Mouse (Mus musculus) liver, embryonic 14.5 days (tissue): ENCODE measurements around the gene Eef1akmt4. TPM values are rescaled to one million over a fixed set of nuclear protein-coding genes. Genes with fewer than 3 reads are reported as not detected.
A peak's percentile ranks its signal among the peaks of the same experiment; 100 is the strongest.

Source experiments
- ATAC-seq: fragments of 200-750 bp; cut with Nextera tagmentation; 2 replicates; pipeline ENCODE4 v1.8.0; 2017; ENCODE audit warnings: moderate number of reproducible peaks, mild to moderate bottlenecking, moderate library complexity; ENCODE audit not compliant: insufficient read depth
- DNase-seq, 3 experiments: peaks; one replicate each; pipeline ENCODE4 v3.0.0-alpha.2; 2012 to 2013; ENCODE audit warnings: low read depth in 3 of 3, low spot score in 3 of 3
- H3K27ac ChIP-seq: fragments of 300-500 bp; sonication (generic); 2 replicates; pipeline ENCODE4 v1.5.1; 2014; ENCODE audit warnings: moderate library complexity, mild to moderate bottlenecking, control low read depth, inconsistent platforms
- H3K27me3 ChIP-seq: fragments of 300-500 bp; sonication (generic); 2 replicates; pipeline ENCODE4 v1.6.1; 2014; ENCODE audit warnings: mild to moderate bottlenecking, low read length, moderate library complexity; ENCODE audit not compliant: control insufficient read depth, insufficient read depth
- H3K36me3 ChIP-seq: fragments of 300-500 bp; sonication (generic); replicated peaks from 2 replicates; pipeline ENCODE4 v1.6.1; 2014; ENCODE audit warnings: low read depth; ENCODE audit not compliant: control insufficient read depth, insufficient read depth
- H3K4me1 ChIP-seq, 2 experiments: fragments of 200-500 bp in 1 of 2; fragments of 300-500 bp in 1 of 2; sonication (generic) in 1 of 2; replicated peaks; 2 replicates each; pipeline ENCODE4 v1.6.1; 2012 to 2014; ENCODE audit warnings: antibody characterized with exemption in 1 of 2, inconsistent platforms in 1 of 2, low read length in 1 of 2; ENCODE audit not compliant: control insufficient read depth in 2 of 2, insufficient read depth in 2 of 2
- H3K4me2 ChIP-seq: fragments of 300-500 bp; sonication (generic); 2 replicates; pipeline ENCODE4 v1.6.1; 2014; ENCODE audit warnings: low read depth, mild to moderate bottlenecking, control low read depth, moderate library complexity
- H3K4me3 ChIP-seq, 2 experiments: fragments of 200-500 bp in 1 of 2; fragments of 300-500 bp in 1 of 2; sonication (generic) in 1 of 2; 2 replicates each; pipeline ENCODE4 v1.5.1; 2012 to 2014; ENCODE audit warnings: low read depth in 2 of 2, low read length in 2 of 2, mild to moderate bottlenecking in 2 of 2, control low read depth in 1 of 2, inconsistent platforms in 1 of 2, moderate library complexity in 1 of 2; ENCODE audit not compliant: insufficient read depth in 1 of 2
- H3K9ac ChIP-seq: fragments of 300-500 bp; sonication (generic); replicated peaks from 2 replicates; pipeline ENCODE4 v1.6.1; 2014; ENCODE audit warnings: mild to moderate bottlenecking, control low read depth, moderate library complexity
- H3K9me3 ChIP-seq: fragments of 300-500 bp; sonication (generic); 2 replicates; pipeline ENCODE4 v1.6.1; 2016; ENCODE audit warnings: low read length, mixed read lengths; ENCODE audit not compliant: control insufficient read depth
- CTCF ChIP-seq: IDR thresholded peaks from 2 replicates; pipeline ENCODE4 v1.5.1; 2016; ENCODE audit warnings: antibody characterized with exemption, low read depth, control low read depth
- EP300 ChIP-seq: IDR thresholded peaks from 2 replicates; pipeline ENCODE4 v1.6.1; 2016; ENCODE audit warnings: antibody characterized with exemption, low read depth
- WGBS: fragments of 180-500 bp; shearing (Covaris S2); extraction: QIAGEN DNeasy Blood & Tissue Kit; methylation state at CpG from one replicate; pipeline ENCODE4 v1.1.7; 2014; ENCODE audit not compliant: insufficient replicate concordance; 5-methylcytosine and 5-hydroxymethylcytosine counted together
- polyA plus RNA-seq, 2 experiments: library from polyadenylated mRNA; depleted of rRNA in 1 of 2; stranded (reverse) in 1 of 2; unstranded in 1 of 2; fragments of >200 nt; fragmentation: Nextera tagmentation in 1 of 2; extraction: Ambion mirVana in 1 of 2; gene quantifications; 2 replicates each; pipeline versions ENCODE4 v1.2.1 to v1.2.3; 2012 to 2014

Eef1akmt4 gene
- polyA plus RNA-seq, 2 experiments = 10.3 to 18.1 TPM

GRCm38 (mm10) chr16:20600511-20600910 is 10.9 kb upstream of the Eef1akmt4 start:
- no peak for ATAC-seq
- WGBS = 67% methylated on average over 5 of the region's 5 CpGs

GRCm38 (mm10) chr16:20604705-20605104 is 6.7 kb upstream of the Eef1akmt4 start:
- no peak for TF ChIP-seq EP300
- TF ChIP-seq CTCF = no peak
- Histone ChIP-seq H3K27ac (no peak overlapping the region), H3K27me3 (no peaks in the 10 kb centered on the region), H3K4me2 (no peak overlapping the region), H3K9ac (no peak overlapping the region), H3K4me3 (no peak overlapping the region), H3K36me3 (peaks cover 5% of the 10 kb centered on the region), H3K9me3 (no peaks in the 10 kb centered on the region), H3K4me1 (peaks cover 2 to 3% of the 10 kb centered on the region in 2 experiments; a peak in 3 of 4 replicates)
- ATAC-seq (no peak), DNase-seq (no peak)
- WGBS = 76% methylated on average over 9 of the region's 9 CpGs

More at GRCm38 (mm10) chr16:20600511-20600910, 10.9 kb upstream of the Eef1akmt4 start:
- Histone ChIP-seq H3K4me2 (no peak overlapping the region), H3K4me1 (peaks cover 7 to 9% of the 10 kb centered on the region in 2 experiments), H3K27me3 (no peaks in the 10 kb centered on the region), H3K27ac (no peak overlapping the region), H3K9me3 (no peaks in the 10 kb centered on the region), H3K36me3 (no peaks in the 10 kb centered on the region; the same call in none of the 2 replicates), H3K9ac (no peak overlapping the region), H3K4me3 (no peak overlapping the region)
- no peak for TF ChIP-seq EP300
- no peak for TF ChIP-seq CTCF
- no peak for DNase-seq

- Histone ChIP-seq H3K27ac (peak overlapping the region; percentile 59), H3K4me3 (peak overlapping the region; percentile 73 to 93), H3K4me1 (peaks cover 9 to 12% of the 10 kb centered on the region in 2 experiments; a peak in 3 of 4 replicates), H3K36me3 (peaks cover 5% of the 10 kb centered on the region), H3K9ac (peak overlapping the region; percentile 91), H3K4me2 (peak overlapping the region; percentile 95), H3K27me3 (no peaks in the 10 kb centered on the region), H3K9me3 (no peaks in the 10 kb centered on the region)
- ATAC-seq (peak; percentile 63), DNase-seq (peak; percentile 70 to 76 (median 70))
- under 1% methylated on average over 28 of the region's 28 CpGs for WGBS
- TF ChIP-seq EP300 = no peak
- no peak for TF ChIP-seq CTCF
Measured at GRCm38 (mm10) chr16:20610501-20611356, 664 bp upstream of the Eef1akmt4 start.

GRCm38 (mm10) chr16:20619541-20620398 is 8.4 kb downstream of the Eef1akmt4 start:
- H3K4me2 ChIP-seq = peak overlapping the region; percentile 92
- no peak overlapping the region for H3K9ac ChIP-seq
- H3K27ac ChIP-seq = no peak overlapping the region
- ATAC-seq (peak; percentile 25; the same call in 1 of the 2 replicates), DNase-seq (peak in 1 of 3 experiments; percentile 9)
- peak overlapping the region; percentile 5 to 66; a peak in 3 of 4 replicates for H3K4me3 ChIP-seq
- H3K27me3 ChIP-seq = peaks cover 53% of the 10 kb centered on the region
- no peaks in the 10 kb centered on the region for H3K36me3 ChIP-seq
- WGBS = 4% methylated on average over 80 of the region's 83 CpGs
- H3K9me3 ChIP-seq = no peaks in the 10 kb centered on the region
- TF ChIP-seq EP300 (no peak), CTCF (no peak)
- peaks cover 0 to 4% of the 10 kb centered on the region in 2 experiments; a peak in 2 of 4 replicates for H3K4me1 ChIP-seq

DNA sequence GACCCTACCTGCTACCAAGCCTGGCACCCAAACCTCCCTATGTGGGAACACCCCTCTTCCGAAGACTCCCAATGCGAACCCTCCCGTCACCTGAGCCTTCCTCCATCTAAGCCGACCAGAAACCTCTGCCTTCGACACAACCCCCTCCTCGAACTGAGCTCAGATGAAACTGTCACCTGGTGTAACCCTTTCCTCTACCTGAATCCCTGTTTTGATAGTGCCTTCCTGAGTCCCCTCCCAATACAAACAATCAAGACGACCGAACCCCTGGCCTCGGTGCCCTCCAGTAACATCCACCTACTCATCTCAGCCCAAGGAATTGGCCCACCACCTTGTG is 9.0 kb downstream of the Eef1akmt4 start:
- TF ChIP-seq EP300 (no peak), CTCF (no peak)
- peaks cover 53% of the 10 kb centered on the region for H3K27me3 ChIP-seq
- no peak overlapping the region for H3K9ac ChIP-seq
- peaks cover 0 to 4% of the 10 kb centered on the region in 2 experiments; a peak in 2 of 4 replicates for H3K4me1 ChIP-seq
- ATAC-seq = no peak
- H3K27ac ChIP-seq = no peak overlapping the region
- DNase-seq = no peak
- H3K4me3 ChIP-seq = peak overlapping the region; percentile 5 to 66; a peak in 3 of 4 replicates
- no peaks in the 10 kb centered on the region for H3K36me3 ChIP-seq
- H3K4me2 ChIP-seq = peak overlapping the region; percentile 92
- 1% methylated on average over 9 of the region's 9 CpGs for WGBS
- no peaks in the 10 kb centered on the region for H3K9me3 ChIP-seq
